Mouse (Mus musculus) limb, embryonic 13.5 days (tissue): ENCODE measurements at regions not wholly inside any gene's neighbourhood (a gene's known extent, or its start where the extent isn't known, plus 50 kb on each side); places are given as distances from the start of the nearest gene placed in this dataset.

ENCODE experiments used
- ATAC-seq: fragments of 200-750 bp; cut with Nextera tagmentation; 2 replicates; pipeline ENCODE4 v1.8.0; 2017; ENCODE audit warnings: low read depth, moderate number of reproducible peaks, moderate TSS enrichment; ENCODE audit not compliant: low FRiP score
- H3K27ac ChIP-seq: fragments of 300-500 bp; sonication (generic); 2 replicates; pipeline ENCODE4 v1.5.1; 2015; ENCODE audit warnings: inconsistent platforms, mild to moderate bottlenecking, moderate library complexity
- H3K27me3 ChIP-seq: fragments of 300-500 bp; sonication (generic); 2 replicates; pipeline ENCODE4 v1.6.1; 2015; ENCODE audit warnings: mild to moderate bottlenecking, inconsistent platforms
- H3K36me3 ChIP-seq: fragments of 300-500 bp; sonication (generic); 2 replicates; pipeline ENCODE4 v1.6.1; 2015; ENCODE audit warnings: inconsistent platforms, mild to moderate bottlenecking, moderate library complexity
- H3K4me1 ChIP-seq: fragments of 300-500 bp; sonication (generic); 2 replicates; pipeline ENCODE4 v1.6.1; 2015; ENCODE audit warnings: inconsistent platforms
- H3K4me2 ChIP-seq: fragments of 300-500 bp; sonication (generic); replicated peaks from 2 replicates; pipeline ENCODE4 v1.6.1; 2015; ENCODE audit warnings: inconsistent platforms, mild to moderate bottlenecking, moderate library complexity
- H3K4me3 ChIP-seq: fragments of 300-500 bp; sonication (generic); 2 replicates; pipeline ENCODE4 v1.5.1; 2015; ENCODE audit warnings: moderate library complexity, mild to moderate bottlenecking, inconsistent platforms
- H3K9ac ChIP-seq: fragments of 300-500 bp; sonication (generic); 2 replicates; pipeline ENCODE4 v1.6.1; 2015; ENCODE audit warnings: mild to moderate bottlenecking, inconsistent platforms
- H3K9me3 ChIP-seq: fragments of 300-500 bp; sonication (generic); 2 replicates; pipeline ENCODE4 v1.6.1; 2016; ENCODE audit warnings: inconsistent platforms
- WGBS: fragments of 180-500 bp; shearing (Covaris S2); methylation state at CpG from one replicate; pipeline ENCODE4 v1.1.7; 2015; 5-methylcytosine and 5-hydroxymethylcytosine counted together

DNA sequence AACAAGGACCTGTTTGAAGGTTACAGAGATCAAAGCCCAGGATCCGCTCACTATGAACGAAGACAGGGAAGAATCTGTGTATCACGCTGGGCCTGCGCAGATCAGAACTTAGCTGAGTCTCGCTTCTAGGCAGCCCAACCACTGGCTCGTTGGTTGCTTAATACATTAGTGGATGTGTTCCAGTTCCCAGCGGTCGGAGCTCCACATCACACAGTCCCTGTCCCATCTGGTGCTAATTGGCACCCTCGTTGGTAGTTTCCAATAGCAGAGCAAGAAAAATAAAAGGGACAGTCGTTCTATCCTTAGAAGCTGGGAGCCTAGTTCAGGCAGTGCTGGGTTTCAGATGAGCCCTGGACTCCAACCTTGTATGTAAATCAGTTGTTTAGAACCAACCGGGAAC lies 251.2 kb downstream of the Lyplal1 start:
- Histone ChIP-seq H3K4me2 (no peak overlapping the region), H3K4me3 (no peak overlapping the region), H3K4me1 (peaks cover 7% of the 10 kb centered on the region), H3K27ac (no peak overlapping the region), H3K27me3 (peaks cover 5% of the 10 kb centered on the region; the same call in 1 of the 2 replicates), H3K9ac (no peak overlapping the region), H3K36me3 (no peaks in the 10 kb centered on the region), H3K9me3 (no peaks in the 10 kb centered on the region)
- WGBS = 65% methylated on average over 11 of the region's 11 CpGs
- no peak for ATAC-seq

GRCm38 (mm10) chr1:185866612-185867011 lies 250.5 kb downstream of the Lyplal1 start:
- Histone ChIP-seq H3K27me3 (peaks cover 5% of the 10 kb centered on the region; the same call in 1 of the 2 replicates), H3K4me2 (no peak overlapping the region), H3K27ac (no peak overlapping the region), H3K4me1 (peaks cover 6% of the 10 kb centered on the region), H3K9me3 (no peaks in the 10 kb centered on the region), H3K9ac (no peak overlapping the region), H3K4me3 (no peak overlapping the region), H3K36me3 (no peaks in the 10 kb centered on the region)
- WGBS = 88% methylated on average over 6 of the region's 6 CpGs
- no peak for ATAC-seq

GRCm38 (mm10) chr1:185867018-185867417 lies 250.1 kb downstream of the Lyplal1 start:
- H3K4me3 ChIP-seq = no peak overlapping the region
- WGBS = 79% methylated on average over 4 of the region's 4 CpGs

GRCm38 (mm10) chr1:185868721-185869120 lies 248.4 kb downstream of the Lyplal1 start:
- no peaks in the 10 kb centered on the region for H3K36me3 ChIP-seq
- no peak overlapping the region for H3K4me2 ChIP-seq
- H3K4me3 ChIP-seq = no peak overlapping the region
- H3K27ac ChIP-seq = no peak overlapping the region
- WGBS = 52% methylated on average over 4 of the region's 4 CpGs
- peaks cover 5% of the 10 kb centered on the region; the same call in 1 of the 2 replicates for H3K27me3 ChIP-seq
- no peak for ATAC-seq
- no peaks in the 10 kb centered on the region for H3K9me3 ChIP-seq
- 0 out of 2 replicates have a peak, but pooled peaks cover 2% of the 10 kb centered on the region for H3K4me1 ChIP-seq
- H3K9ac ChIP-seq = no peak overlapping the region

More at GRCm38 (mm10) chr1:185867018-185867417, 250.1 kb downstream of the Lyplal1 start:
- Histone ChIP-seq H3K4me1 (0 out of 2 replicates have a peak, but pooled peaks cover 4% of the 10 kb centered on the region), H3K9ac (no peak overlapping the region), H3K9me3 (no peaks in the 10 kb centered on the region), H3K4me2 (no peak overlapping the region), H3K27ac (no peak overlapping the region), H3K36me3 (no peaks in the 10 kb centered on the region), H3K27me3 (peaks cover 5% of the 10 kb centered on the region; the same call in 1 of the 2 replicates)
- ATAC-seq = no peak

- ATAC-seq = no peak
- Histone ChIP-seq H3K4me3 (no peak overlapping the region), H3K27ac (no peak overlapping the region), H3K9ac (no peak overlapping the region), H3K36me3 (no peaks in the 10 kb centered on the region), H3K4me1 (peaks cover 10% of the 10 kb centered on the region; the same call in 1 of the 2 replicates), H3K27me3 (no peaks in the 10 kb centered on the region), H3K9me3 (no peaks in the 10 kb centered on the region), H3K4me2 (no peak overlapping the region)
- WGBS = 89% methylated on average over 1 of the region's 1 CpGs
Observed at GRCm38 (mm10) chr1:185887031-185887430, 230.1 kb downstream of the Lyplal1 start.

DNA sequence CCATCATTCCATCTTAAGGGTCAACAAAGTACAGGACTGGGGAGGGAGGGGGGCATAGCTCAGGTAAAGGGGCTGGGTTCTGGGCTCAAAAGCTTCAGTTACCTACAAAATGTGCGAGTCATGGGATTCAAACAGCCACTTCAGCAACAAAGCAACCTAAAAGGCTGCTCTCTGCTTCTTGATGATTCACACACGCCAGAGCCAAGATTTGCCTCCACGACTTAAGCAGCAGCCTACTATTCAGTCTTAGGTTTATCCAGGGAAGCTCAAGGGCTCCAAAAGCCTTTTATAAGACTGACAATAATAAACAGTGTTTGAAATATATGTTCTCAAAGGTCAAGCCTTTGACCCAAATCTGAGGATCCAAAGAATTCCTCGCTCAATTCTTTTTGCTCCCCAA lies 225.3 kb downstream of the Lyplal1 start:
- ATAC-seq = no peak
- no peaks in the 10 kb centered on the region for H3K27me3 ChIP-seq
- H3K27ac ChIP-seq = no peak overlapping the region
- no peaks in the 10 kb centered on the region for H3K36me3 ChIP-seq
- H3K9ac ChIP-seq = no peak overlapping the region
- WGBS = 73% methylated on average over 4 of the region's 4 CpGs
- no peak overlapping the region for H3K4me3 ChIP-seq
- H3K4me2 ChIP-seq = no peak overlapping the region
- no peaks in the 10 kb centered on the region for H3K9me3 ChIP-seq
- H3K4me1 ChIP-seq = no peaks in the 10 kb centered on the region

DNA sequence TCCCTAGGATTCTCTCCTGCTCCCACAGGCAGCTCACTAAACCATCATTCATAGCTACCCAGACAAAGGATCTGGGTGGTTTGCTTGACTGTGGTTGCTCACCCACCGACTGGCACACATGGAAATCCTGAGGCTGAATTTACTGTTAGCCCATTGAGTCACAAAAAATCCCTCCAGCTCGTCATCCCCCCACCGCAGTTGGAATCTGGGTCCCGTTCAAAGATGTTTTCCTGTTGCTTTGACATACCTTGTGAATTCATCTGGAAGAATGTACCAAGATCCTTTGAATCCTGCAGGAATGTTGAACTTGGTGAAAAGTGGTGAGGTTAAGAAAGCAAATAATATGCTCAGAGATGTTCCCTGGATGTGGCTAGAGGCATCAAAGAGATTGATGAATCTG lies 223.7 kb downstream of the Lyplal1 start:
- no peak overlapping the region for H3K4me2 ChIP-seq
- no peak overlapping the region for H3K27ac ChIP-seq
- H3K9me3 ChIP-seq = no peaks in the 10 kb centered on the region
- H3K36me3 ChIP-seq = no peaks in the 10 kb centered on the region
- no peak for ATAC-seq
- no peak overlapping the region for H3K9ac ChIP-seq
- H3K4me3 ChIP-seq = no peak overlapping the region
- no peaks in the 10 kb centered on the region for H3K27me3 ChIP-seq
- WGBS = 77% methylated on average over 4 of the region's 4 CpGs
- H3K4me1 ChIP-seq = peaks cover 5% of the 10 kb centered on the region

GRCm38 (mm10) chr1:185898475-185898874 lies 218.6 kb downstream of the Lyplal1 start:
- H3K4me3 ChIP-seq = no peak overlapping the region
- H3K27ac ChIP-seq = peak overlapping the region; percentile 79
- H3K4me1 ChIP-seq = peaks cover 16% of the 10 kb centered on the region
- peaks cover 11% of the 10 kb centered on the region for H3K9me3 ChIP-seq
- H3K27me3 ChIP-seq = no peaks in the 10 kb centered on the region
- no peak overlapping the region for H3K9ac ChIP-seq
- H3K4me2 ChIP-seq = 0 out of 2 replicates have a peak overlapping the region, but pooled peaks have one; percentile 12
- 0 out of 2 replicates have a peak, but pooled peaks cover 8% of the 10 kb centered on the region for H3K36me3 ChIP-seq
- peak; percentile 86 for ATAC-seq
- 18% methylated on average over 9 of the region's 9 CpGs for WGBS

GRCm38 (mm10) chr1:185900316-185900715 lies 216.8 kb downstream of the Lyplal1 start:
- Histone ChIP-seq H3K9me3 (peaks cover 11% of the 10 kb centered on the region), H3K4me3 (no peak overlapping the region), H3K27ac (no peak overlapping the region), H3K9ac (no peak overlapping the region), H3K27me3 (no peaks in the 10 kb centered on the region), H3K4me1 (peaks cover 16% of the 10 kb centered on the region), H3K36me3 (0 out of 2 replicates have a peak, but pooled peaks cover 8% of the 10 kb centered on the region), H3K4me2 (no peak overlapping the region)
- ATAC-seq = no peak
- 72% methylated on average over 3 of the region's 3 CpGs for WGBS

DNA sequence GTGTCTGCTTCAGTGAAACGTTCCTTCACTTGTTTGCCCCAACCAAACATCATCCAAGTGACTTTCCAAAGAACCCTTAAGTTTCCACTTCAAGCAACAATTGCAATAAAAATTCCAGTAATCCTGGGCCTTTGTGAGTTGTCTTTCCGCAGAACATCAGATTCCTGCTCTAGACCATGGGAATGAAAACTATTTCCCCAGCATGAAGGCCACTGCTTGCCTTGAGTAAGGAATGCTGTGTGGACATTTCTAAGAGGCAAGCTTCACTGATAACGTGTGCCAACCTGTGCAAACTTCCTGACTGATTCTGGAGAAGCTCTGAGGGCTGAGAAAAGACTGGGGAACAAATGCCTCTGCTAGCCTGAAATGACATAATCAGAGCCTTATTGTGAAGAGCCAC lies 214.7 kb downstream of the Lyplal1 start:
- no peak overlapping the region for H3K4me2 ChIP-seq
- 90% methylated on average over 3 of the region's 3 CpGs for WGBS
- no peak for ATAC-seq
- no peak overlapping the region for H3K9ac ChIP-seq
- 0 out of 2 replicates have a peak, but pooled peaks cover 10% of the 10 kb centered on the region for H3K27me3 ChIP-seq
- no peak overlapping the region for H3K27ac ChIP-seq
- 0 out of 2 replicates have a peak, but pooled peaks cover 8% of the 10 kb centered on the region for H3K36me3 ChIP-seq
- peaks cover 11% of the 10 kb centered on the region for H3K9me3 ChIP-seq
- no peak overlapping the region for H3K4me3 ChIP-seq
- peaks cover 16% of the 10 kb centered on the region for H3K4me1 ChIP-seq

GRCm38 (mm10) chr1:185905666-185906065 lies 211.4 kb downstream of the Lyplal1 start:
- Histone ChIP-seq H3K36me3 (0 out of 2 replicates have a peak, but pooled peaks cover 8% of the 10 kb centered on the region), H3K4me2 (no peak overlapping the region), H3K9me3 (peaks cover 11% of the 10 kb centered on the region), H3K27ac (no peak overlapping the region), H3K4me3 (no peak overlapping the region), H3K9ac (no peak overlapping the region), H3K27me3 (0 out of 2 replicates have a peak, but pooled peaks cover 10% of the 10 kb centered on the region), H3K4me1 (no peaks in the 10 kb centered on the region; the same call in 1 of the 2 replicates)
- no peak for ATAC-seq
- WGBS = 70% methylated on average over 7 of the region's 7 CpGs

DNA sequence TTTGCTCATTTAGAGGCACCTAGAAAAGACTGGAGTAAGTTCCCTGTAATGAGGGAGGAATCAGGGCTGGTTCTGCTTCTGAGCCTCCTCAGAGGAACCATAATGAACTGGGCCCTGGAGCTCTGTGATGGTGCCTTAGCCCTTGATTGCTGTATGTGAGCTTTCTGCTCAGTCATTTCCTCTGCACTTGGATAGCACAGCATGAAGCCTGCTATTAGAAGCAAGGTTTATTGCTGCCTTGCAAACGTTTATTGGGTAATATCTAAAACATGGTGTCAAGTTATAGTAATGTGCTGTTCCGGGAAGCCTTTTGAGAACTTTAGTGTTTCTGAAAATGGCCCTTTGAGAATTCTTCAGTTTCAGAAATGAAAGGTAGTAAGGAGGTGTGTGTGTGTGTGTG lies 201.5 kb downstream of the Lyplal1 start:
- peaks cover 4% of the 10 kb centered on the region; the same call in 1 of the 2 replicates for H3K27me3 ChIP-seq
- no peaks in the 10 kb centered on the region for H3K9me3 ChIP-seq
- peak; percentile 89 for ATAC-seq
- no peak overlapping the region for H3K4me3 ChIP-seq
- 11% methylated on average over 2 of the region's 2 CpGs for WGBS
- H3K4me2 ChIP-seq = no peak overlapping the region
- H3K36me3 ChIP-seq = no peaks in the 10 kb centered on the region
- peaks cover 14% of the 10 kb centered on the region for H3K4me1 ChIP-seq
- no peak overlapping the region for H3K9ac ChIP-seq
- no peak overlapping the region; the same call in 1 of the 2 replicates for H3K27ac ChIP-seq

DNA sequence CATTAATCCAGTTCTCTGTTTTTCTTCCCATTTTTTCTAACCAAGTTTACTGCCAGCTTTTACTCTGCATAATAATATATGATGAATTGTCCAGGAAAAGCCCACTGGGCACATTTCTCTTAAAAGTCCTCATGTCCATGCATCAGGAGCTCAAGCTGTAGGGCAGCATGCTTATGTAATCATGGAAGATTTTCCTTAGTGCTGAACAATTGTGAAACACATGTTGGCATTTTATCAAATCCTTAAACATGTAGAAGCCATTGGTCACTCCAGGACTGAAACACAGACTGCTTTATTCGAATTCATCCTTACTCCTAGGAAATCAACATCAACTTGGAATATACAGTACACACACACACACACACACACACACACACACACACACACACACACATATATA lies 198.4 kb downstream of the Lyplal1 start:
- Histone ChIP-seq H3K4me3 (no peak overlapping the region), H3K36me3 (no peaks in the 10 kb centered on the region), H3K27ac (no peak overlapping the region), H3K27me3 (no peaks in the 10 kb centered on the region; the same call in 1 of the 2 replicates), H3K4me2 (no peak overlapping the region), H3K9me3 (no peaks in the 10 kb centered on the region), H3K9ac (no peak overlapping the region), H3K4me1 (peaks cover 14% of the 10 kb centered on the region)
- no peak for ATAC-seq
- WGBS = 67% methylated on average over 1 of the region's 1 CpGs
